Mouse (Mus musculus) intestine, embryonic 16.5 days (tissue): ENCODE measurements around the gene Kalrn. TPM values are rescaled to one million over a fixed set of nuclear protein-coding genes. Genes with fewer than 3 reads are reported as not detected.

ENCODE experiments used
- ATAC-seq: fragments of 200-750 bp; cut with Nextera tagmentation; 2 replicates; pipeline ENCODE4 v1.8.0; 2017; ENCODE audit warnings: moderate TSS enrichment, moderate library complexity
- H3K27ac ChIP-seq: fragments of 300-500 bp; sonication (generic); 2 replicates; pipeline ENCODE4 v1.5.1; 2014; ENCODE audit warnings: mild to moderate bottlenecking, low read length
- H3K27me3 ChIP-seq: fragments of 300-500 bp; sonication (generic); replicated peaks from 2 replicates; pipeline ENCODE4 v1.6.1; 2014; ENCODE audit warnings: low read length, control low read depth, mixed read lengths; ENCODE audit not compliant: control insufficient read depth, insufficient read depth
- H3K36me3 ChIP-seq: fragments of 300-500 bp; sonication (generic); 2 replicates; pipeline ENCODE4 v1.6.1; 2014; ENCODE audit warnings: low read length, control low read depth; ENCODE audit not compliant: control insufficient read depth, insufficient read depth
- H3K4me1 ChIP-seq: fragments of 300-500 bp; sonication (generic); 2 replicates; pipeline ENCODE4 v1.6.1; 2014; ENCODE audit warnings: low read length, control low read depth, mixed read lengths; ENCODE audit not compliant: control insufficient read depth, insufficient read depth
- H3K4me2 ChIP-seq: fragments of 300-500 bp; sonication (generic); 2 replicates; pipeline ENCODE4 v1.6.1; 2014; ENCODE audit warnings: low read depth, low read length, control low read depth
- H3K4me3 ChIP-seq: fragments of 300-500 bp; sonication (generic); 2 replicates; pipeline ENCODE4 v1.5.1; 2014; ENCODE audit warnings: mild to moderate bottlenecking, low read length
- H3K9ac ChIP-seq: fragments of 300-500 bp; sonication (generic); 2 replicates; pipeline ENCODE4 v1.6.1; 2014; ENCODE audit warnings: low read depth, low read length
- H3K9me3 ChIP-seq: fragments of 300-500 bp; sonication (generic); 2 replicates; pipeline ENCODE4 v1.6.1; 2016; ENCODE audit warnings: low read length, control low read depth; ENCODE audit not compliant: control insufficient read depth
- WGBS: fragments of 180-500 bp; shearing (Covaris S2); extraction: QIAGEN DNeasy Blood & Tissue Kit; methylation state at CpG from one replicate; pipeline ENCODE4 v1.1.7; 2014; 5-methylcytosine and 5-hydroxymethylcytosine counted together
- polyA plus RNA-seq: library from polyadenylated mRNA; unstranded; fragments of >200 nt; fragmentation: Nextera tagmentation; extraction: Ambion mirVana; gene quantifications from 2 replicates; pipeline ENCODE4 v1.2.1, GENCODE M21; 2015

Gene Kalrn
- polyA plus RNA-seq, 1 experiment from 2014 or later, result 11.1 TPM

DNA sequence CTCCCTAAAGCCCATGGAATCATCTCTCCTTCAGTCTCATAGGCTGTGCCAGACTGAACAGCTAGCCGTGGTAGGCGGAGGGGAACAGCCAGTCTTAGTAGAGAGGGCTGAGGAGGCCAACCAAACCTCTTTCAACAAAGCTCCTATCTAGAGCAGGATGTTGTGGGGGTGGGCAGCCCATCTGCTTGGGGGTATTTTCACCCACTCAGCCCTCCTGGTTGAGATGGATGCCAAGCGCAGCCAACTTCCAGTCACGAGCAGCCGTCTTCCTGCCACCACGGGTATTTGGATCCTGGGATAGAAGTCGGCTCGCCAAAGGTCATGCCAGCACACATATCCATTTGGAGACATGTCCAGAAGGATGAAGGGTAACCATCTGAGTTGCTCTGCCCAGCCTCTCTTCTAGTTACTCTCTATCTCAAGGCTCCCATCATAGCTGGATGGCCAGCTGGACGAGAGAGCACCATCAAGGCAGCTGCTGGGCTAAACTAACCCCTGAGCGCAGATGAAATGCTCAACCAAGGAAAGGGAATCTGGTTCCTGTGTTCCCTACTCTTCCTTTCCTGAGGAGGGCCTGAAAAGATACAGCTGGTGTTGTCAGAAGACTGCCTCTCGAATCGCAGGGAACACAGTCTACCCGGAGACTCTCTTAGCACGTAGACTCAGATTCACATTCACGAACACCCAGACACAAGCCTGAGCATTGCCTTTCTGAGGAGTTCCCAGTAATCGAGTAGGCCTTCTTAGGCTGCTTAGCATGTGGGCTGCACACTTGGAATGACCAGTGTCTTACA, 331.2 kb downstream of the Kalrn start:
- ATAC-seq, result no peak
- Histone ChIP-seq H3K4me2 (no peak overlapping the region), H3K27ac (no peak overlapping the region), H3K9me3 (no peaks in the 10 kb centered on the region), H3K36me3 (no peaks in the 10 kb centered on the region), H3K4me3 (no peak overlapping the region), H3K27me3 (no peaks in the 10 kb centered on the region), H3K9ac (no peak overlapping the region), H3K4me1 (no peaks in the 10 kb centered on the region)
- 81% methylated on average over 16 of the region's 16 CpGs for WGBS

DNA sequence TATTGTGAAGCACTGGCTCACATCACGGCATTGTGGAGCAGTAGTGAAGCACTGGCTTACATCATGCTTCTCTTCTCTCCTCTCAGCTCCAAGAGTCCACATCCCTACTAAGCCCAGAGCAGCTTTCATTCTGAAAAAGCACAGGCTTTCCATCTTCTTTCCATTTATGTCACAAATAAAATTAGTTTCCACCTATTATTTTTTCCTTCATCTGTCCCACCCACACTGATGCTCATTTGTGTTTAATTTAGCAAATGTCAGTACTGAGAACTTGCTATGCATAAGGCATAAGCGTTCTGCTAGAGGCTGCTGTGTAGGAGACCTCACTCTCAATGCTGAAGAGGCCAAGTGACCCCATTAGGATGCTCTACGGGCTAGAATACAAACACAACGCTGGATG, 333.7 kb downstream of the Kalrn start:
- no peak for ATAC-seq
- Histone ChIP-seq H3K36me3 (no peaks in the 10 kb centered on the region), H3K27me3 (no peaks in the 10 kb centered on the region), H3K9me3 (no peaks in the 10 kb centered on the region), H3K4me1 (0 out of 2 replicates have a peak, but pooled peaks cover 2% of the 10 kb centered on the region), H3K4me3 (no peak overlapping the region), H3K9ac (no peak overlapping the region), H3K27ac (no peak overlapping the region), H3K4me2 (no peak overlapping the region)
- WGBS, result 71% methylated on average over 4 of the region's 4 CpGs

DNA sequence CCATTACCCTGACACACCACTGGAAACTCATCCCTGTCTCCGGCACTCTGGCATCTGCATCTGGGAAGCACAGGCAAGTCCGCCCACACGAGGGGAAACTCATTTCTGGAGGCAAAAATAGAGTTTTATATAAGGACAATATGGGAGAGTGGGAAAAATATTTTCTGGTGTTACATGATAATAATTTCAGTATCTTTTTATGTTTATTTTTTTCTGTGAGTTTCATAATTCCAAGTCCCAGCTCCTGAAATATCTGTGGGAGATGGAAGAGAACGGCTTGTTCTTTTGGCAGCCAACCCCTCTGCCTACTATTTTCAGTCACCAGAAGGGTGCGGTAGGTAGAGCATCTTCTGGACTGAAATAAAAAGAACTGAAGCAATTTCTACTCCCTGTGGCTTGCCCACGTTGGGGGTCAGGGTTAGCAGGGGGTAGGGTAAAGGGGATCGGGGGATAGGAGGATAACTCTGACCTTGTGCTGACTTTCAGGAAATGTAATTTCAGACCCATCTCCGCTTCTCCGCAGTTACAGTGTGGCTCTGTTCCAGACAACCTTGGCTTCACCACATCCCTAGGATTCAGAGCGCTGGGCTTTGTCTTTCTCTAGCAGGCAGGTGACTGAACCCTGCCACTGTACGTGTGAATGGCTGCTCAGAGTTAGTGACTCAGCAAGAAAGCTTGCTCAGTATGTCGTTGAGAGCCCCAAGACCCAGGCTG, 336.3 kb downstream of the Kalrn start:
- Histone ChIP-seq H3K4me3 (no peak overlapping the region), H3K4me1 (0 out of 2 replicates have a peak, but pooled peaks cover 2% of the 10 kb centered on the region), H3K27me3 (no peaks in the 10 kb centered on the region), H3K9ac (no peak overlapping the region), H3K27ac (no peak overlapping the region), H3K9me3 (no peaks in the 10 kb centered on the region), H3K36me3 (no peaks in the 10 kb centered on the region), H3K4me2 (no peak overlapping the region)
- 76% methylated on average over 12 of the region's 12 CpGs for WGBS
- no peak for ATAC-seq

DNA sequence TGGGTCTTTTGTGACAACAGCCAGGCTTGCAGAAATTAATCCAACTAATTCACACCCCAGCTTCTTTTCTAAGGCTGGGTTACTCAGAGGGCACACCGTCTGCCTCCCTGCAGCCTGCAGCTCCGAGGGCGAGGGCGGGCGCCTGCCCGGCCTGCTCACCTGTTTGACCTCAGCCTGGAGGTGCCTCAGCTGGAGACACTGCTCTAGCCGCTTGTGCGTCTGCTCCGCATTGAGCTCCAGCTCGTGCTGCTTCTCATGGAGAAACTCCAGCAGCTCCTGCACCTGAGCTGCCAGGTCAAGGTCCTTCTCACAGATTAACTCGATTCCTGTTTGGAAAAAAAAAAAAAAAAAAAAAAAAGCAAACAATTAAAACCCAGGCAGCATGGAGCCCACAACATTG, 338.2 kb downstream of the Kalrn start:
- H3K27me3 ChIP-seq, result no peaks in the 10 kb centered on the region

DNA sequence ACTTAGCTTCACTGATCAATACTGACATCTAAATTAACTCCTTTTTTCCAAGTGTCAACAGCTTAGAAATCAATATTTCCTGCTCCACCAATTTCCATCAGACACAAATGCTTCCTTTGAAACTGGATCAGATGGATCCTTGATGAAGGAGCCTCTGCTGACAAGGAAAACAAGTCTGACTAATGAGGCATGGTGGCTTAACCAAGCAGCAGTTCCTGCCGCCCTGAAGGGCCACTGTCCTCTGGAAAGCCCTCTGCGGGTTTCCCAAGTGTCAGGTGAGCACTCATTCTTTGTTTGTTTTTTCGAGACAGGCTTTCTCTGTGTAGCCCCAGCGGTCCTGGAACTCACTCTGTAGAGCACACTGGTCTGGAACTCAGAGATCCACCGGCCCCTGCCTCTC, 341.4 kb downstream of the Kalrn start:
- WGBS, result 42% methylated on average over 5 of the region's 5 CpGs
- ATAC-seq, result no peak
- H3K36me3 ChIP-seq, result no peaks in the 10 kb centered on the region
- no peak overlapping the region for H3K9ac ChIP-seq
- H3K9me3 ChIP-seq, result no peaks in the 10 kb centered on the region
- no peaks in the 10 kb centered on the region for H3K27me3 ChIP-seq
- H3K4me2 ChIP-seq, result no peak overlapping the region
- no peak overlapping the region for H3K4me3 ChIP-seq
- no peak overlapping the region for H3K27ac ChIP-seq
- 0 out of 2 replicates have a peak, but pooled peaks cover 2% of the 10 kb centered on the region for H3K4me1 ChIP-seq

More for the DNA sequence above, 338.2 kb downstream of the Kalrn start:
- Histone ChIP-seq H3K4me1 (0 out of 2 replicates have a peak, but pooled peaks cover 2% of the 10 kb centered on the region), H3K36me3 (no peaks in the 10 kb centered on the region), H3K9me3 (no peaks in the 10 kb centered on the region), H3K4me3 (no peak overlapping the region), H3K9ac (no peak overlapping the region), H3K4me2 (no peak overlapping the region), H3K27ac (no peak overlapping the region; the same call in 1 of the 2 replicates)
- 70% methylated on average over 11 of the region's 11 CpGs for WGBS
- ATAC-seq, result no peak

DNA sequence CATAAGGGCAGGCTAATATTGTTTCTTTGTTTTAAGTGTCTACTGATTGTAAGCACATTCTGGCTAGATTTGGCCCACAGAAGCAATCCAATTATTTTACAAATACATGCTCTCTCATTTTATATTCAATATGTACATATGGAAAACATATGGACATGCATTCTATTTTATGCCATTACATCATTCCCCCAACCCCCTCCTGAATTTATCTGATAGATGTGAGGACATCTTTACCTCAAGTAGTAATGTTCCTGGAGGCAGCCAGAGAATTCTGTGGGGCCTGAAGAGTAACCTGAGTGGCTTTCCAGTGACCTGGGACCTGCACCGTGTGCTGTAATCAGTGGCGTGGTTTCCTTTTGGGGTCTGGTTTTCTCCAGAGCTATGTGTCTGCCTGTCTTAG, 342.2 kb downstream of the Kalrn start:
- Histone ChIP-seq H3K36me3 (no peaks in the 10 kb centered on the region), H3K4me3 (no peak overlapping the region), H3K9ac (no peak overlapping the region), H3K4me2 (no peak overlapping the region), H3K27ac (no peak overlapping the region), H3K4me1 (0 out of 2 replicates have a peak, but pooled peaks cover 2% of the 10 kb centered on the region), H3K27me3 (no peaks in the 10 kb centered on the region), H3K9me3 (no peaks in the 10 kb centered on the region)
- WGBS, result 46% methylated on average over 2 of the region's 2 CpGs
- no peak for ATAC-seq

DNA sequence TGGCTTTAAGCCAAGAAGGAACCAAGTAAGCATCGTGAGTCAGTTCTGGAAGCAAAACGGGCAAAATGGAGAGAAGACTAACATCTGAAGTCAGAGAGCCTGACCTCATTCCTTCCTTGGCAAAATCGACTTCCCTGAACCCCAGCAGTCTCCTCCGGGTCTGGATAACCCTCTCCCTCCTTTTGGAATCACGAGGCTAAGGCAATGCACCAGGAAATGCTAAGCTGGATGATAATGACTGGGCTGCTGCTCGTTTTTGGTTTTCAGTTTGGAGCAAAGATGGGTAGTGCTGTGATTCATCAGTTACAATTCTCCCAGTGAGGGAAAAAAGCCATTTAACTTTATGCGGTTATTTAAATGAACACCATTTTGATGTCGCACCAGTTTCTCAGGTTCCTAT, 344.0 kb downstream of the Kalrn start:
- WGBS, result 63% methylated on average over 8 of the region's 8 CpGs
- no peaks in the 10 kb centered on the region for H3K27me3 ChIP-seq
- no peak overlapping the region for H3K4me3 ChIP-seq
- ATAC-seq, result no peak
- H3K9ac ChIP-seq, result no peak overlapping the region
- no peaks in the 10 kb centered on the region for H3K4me1 ChIP-seq
- H3K4me2 ChIP-seq, result no peak overlapping the region
- H3K36me3 ChIP-seq, result no peaks in the 10 kb centered on the region
- no peaks in the 10 kb centered on the region for H3K9me3 ChIP-seq
- no peak overlapping the region for H3K27ac ChIP-seq

DNA sequence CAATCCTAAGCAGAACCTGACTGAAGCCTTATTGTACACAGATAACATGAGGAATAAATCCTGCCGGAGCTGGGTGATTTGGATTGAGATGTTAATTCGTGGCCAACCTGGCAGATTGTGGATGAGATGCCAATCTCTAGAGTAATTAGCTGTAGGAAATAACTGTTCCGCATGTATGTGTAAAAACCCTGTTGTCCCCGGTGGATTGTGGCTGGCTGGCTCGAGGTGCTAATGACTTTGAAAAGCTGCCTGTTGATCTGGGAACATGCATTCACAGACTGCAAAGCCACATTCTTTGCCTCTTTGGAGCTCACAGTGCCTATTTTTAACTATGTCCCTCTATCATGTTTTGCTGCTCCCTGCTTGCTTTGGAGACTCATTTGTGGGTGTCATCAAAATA, 344.7 kb downstream of the Kalrn start:
- no peak overlapping the region for H3K4me2 ChIP-seq
- no peak overlapping the region for H3K27ac ChIP-seq
- H3K9me3 ChIP-seq, result no peaks in the 10 kb centered on the region
- no peaks in the 10 kb centered on the region for H3K36me3 ChIP-seq
- no peaks in the 10 kb centered on the region for H3K4me1 ChIP-seq
- WGBS, result 58% methylated on average over 5 of the region's 5 CpGs
- no peak for ATAC-seq
- H3K27me3 ChIP-seq, result no peaks in the 10 kb centered on the region
- no peak overlapping the region for H3K9ac ChIP-seq
- no peak overlapping the region for H3K4me3 ChIP-seq

DNA sequence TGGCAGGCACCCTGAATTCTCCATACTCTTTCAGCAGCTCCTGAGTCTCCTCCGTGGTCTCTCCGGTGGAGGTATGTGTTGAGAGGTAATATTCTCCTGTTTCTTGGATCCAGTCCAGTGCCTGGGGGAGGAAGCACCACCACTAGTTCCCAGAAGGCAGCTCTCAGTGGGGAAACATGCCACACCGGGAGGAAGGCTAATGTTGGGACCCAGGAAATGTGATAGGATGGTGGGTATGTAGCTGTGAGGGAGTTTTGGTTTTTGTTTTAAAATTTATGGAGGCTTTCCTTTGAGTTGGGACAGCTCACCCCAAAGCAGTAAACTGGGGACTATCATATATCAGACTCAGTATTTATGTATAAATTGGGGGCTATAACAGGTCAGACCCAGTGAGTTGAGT, 361.2 kb downstream of the Kalrn start:
- Histone ChIP-seq H3K4me2 (no peak overlapping the region), H3K9ac (no peak overlapping the region), H3K27me3 (no peaks in the 10 kb centered on the region), H3K36me3 (no peaks in the 10 kb centered on the region), H3K27ac (no peak overlapping the region), H3K9me3 (no peaks in the 10 kb centered on the region), H3K4me1 (0 out of 2 replicates have a peak, but pooled peaks cover 4% of the 10 kb centered on the region), H3K4me3 (no peak overlapping the region)
- WGBS, result 71% methylated on average over 3 of the region's 3 CpGs
- no peak for ATAC-seq
